Mouse (Mus musculus): Measurements from ENCODE around the gene Icam1.
"Not testable (repeated sequence)": the region's sequence is repeated elsewhere in the genome, so short reads cannot be mapped to it uniquely, and the experiment has no call there.

Icam1 gene

DNA sequence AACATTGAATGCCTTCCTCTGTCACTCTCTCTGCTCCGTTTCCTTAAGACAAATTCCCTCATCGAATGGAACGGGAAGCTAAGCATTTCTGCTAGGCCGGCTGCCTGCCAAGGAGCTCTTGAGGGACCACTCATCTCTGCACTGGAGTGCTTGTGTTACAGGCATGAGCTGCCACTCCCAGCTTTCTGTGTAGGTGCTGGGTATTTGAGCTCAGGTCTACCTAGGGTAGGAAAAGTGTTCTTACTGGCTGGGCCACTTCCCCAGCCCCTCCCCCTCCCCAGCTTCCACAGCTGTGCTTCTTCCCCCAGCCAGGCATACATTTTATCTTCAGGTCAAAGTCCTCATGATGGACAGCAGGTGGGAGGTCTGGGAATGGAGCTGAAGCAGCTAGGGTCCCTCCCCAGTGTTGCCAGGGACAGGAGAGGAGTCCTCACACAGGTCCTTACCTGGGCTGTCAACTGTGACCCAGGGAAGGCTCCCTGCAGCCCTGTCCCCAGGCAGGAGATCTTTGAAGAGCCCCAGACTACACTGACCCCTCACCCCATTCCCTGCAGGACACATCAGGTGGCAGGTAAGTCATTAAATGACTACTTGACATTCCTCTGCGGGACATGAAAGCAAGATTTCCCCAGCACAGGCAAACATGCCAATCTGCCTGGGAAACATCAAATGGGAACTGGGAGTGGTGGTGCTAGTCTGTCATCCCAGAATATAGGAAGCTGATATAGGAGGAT lies 22.5 kb upstream of the Icam1 start:
- no peak for DNase-seq

DNA sequence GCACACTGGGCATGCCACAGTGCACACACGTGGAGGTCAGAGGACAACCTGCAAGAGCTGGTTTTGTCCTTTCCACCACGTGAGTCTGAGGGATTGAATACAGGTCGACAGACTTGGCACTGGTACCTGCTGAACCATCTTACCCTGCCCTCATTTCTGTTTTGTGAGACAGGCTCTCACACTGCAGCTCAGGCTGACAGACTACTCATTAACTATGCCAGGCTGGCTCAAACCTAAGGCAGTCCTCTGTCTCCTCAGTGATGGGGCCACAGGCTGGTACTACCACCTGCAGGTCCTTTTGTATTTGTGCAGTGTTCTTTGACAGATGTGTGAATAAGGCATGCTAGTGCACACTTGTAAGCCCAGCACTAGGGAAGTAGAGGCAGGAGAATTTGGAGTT lies 20.7 kb upstream of the Icam1 start:
- no peak for DNase-seq

DNA sequence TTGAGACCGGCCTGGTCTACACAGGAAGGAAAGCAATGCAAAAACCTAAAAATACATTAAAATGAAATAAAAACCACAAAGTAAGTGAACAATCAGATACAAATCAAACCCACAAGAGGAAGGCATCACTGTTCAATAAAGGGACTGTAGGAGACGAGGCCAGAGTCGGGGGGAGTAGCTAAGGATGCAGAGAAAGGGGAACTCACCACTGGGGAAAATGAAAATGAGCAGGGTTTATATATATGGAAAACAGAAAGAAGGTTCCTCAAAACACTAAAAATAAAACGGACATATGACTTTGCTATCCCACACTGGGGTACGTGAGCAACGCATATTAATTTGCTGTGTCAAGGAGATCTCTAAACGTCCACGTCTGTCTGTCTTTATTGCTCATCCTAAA lies 18.7 kb upstream of the Icam1 start:
- DNase-seq: no peak

DNA sequence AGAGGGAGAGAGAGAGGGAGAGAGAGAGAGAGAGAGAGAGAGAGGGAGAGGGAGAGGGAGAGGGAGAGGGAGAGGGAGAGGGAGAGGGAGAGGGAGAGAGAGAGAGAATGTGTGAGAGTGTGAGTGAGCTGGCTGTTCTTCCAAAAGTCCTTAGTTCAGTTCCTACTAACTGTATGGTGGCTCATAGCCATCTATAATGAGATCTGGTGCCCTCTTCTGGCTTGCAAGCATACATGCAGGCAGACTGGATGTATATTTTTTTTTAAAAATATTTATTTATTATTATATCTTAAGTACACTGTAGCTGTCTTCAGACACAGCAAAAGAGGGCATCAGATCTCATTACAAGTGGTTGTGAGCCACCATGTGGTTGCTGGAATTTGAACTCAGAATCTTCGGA lies 17.4 kb upstream of the Icam1 start:
- DNase-seq: not testable (repeated sequence)

DNA sequence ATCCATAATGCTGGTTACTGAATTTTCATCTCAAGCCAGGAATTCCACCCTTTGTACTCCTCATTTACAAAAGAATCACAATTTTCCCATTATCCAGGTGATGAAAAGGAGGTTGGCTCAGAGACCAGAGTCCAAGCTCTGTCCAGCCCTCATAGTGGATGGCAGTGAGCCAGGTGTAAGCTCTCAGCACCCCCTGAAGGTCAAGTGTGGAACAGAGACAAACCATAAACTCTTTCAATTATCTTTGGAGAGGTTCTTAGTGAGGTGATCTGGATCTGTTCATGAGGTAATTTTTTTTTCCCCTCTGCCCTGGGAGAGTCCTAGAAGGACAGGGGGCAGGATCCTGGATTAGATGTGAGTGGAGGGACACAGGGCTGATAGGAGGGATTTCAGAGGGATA lies 15.0 kb upstream of the Icam1 start:
- DNase-seq: peak; percentile 80

DNA sequence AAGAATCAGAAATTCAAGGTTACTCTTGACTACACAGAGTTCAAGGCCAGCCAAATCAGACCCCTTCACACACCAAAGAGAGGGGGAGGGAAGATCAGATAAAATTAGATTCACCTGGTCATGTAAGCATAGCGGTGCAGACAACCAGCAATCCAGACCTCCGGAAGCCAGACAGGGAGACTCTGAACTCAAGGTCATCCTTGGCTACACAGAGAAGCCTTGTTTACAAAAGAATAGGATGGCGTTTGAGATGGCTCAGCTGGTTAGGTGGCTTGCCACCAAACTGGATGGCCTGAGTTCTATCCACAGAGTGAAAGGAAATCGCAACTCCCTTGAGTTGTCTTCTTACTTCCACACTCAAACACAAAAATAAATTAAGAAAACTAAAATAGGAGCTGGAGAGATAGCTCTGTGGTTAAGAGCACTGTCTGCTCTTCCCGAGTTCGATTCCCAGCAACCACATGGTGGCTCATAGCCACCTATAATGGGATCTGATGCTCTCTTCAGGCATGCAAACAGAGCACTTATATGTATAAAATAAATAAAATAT lies 14.1 kb upstream of the Icam1 start:
- peak; percentile 87 for DNase-seq

DNA sequence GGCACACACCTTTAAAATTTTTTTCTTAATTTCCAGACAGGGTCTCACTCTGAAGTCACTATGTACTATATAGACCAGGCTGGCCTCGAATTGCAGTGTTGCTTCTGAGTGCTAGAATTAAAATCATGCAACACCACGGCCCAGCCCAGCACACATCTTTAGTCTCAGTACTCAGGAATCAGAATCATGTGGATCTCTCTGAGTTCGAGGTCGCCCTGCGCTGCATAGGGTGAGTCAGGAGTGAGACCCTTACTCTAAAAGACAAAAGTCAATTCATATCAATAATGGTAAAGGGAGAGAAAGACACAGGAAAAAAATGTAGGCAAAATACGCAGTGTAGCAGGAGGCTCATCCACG lies 13.5 kb upstream of the Icam1 start:
- DNase-seq: no peak

DNA sequence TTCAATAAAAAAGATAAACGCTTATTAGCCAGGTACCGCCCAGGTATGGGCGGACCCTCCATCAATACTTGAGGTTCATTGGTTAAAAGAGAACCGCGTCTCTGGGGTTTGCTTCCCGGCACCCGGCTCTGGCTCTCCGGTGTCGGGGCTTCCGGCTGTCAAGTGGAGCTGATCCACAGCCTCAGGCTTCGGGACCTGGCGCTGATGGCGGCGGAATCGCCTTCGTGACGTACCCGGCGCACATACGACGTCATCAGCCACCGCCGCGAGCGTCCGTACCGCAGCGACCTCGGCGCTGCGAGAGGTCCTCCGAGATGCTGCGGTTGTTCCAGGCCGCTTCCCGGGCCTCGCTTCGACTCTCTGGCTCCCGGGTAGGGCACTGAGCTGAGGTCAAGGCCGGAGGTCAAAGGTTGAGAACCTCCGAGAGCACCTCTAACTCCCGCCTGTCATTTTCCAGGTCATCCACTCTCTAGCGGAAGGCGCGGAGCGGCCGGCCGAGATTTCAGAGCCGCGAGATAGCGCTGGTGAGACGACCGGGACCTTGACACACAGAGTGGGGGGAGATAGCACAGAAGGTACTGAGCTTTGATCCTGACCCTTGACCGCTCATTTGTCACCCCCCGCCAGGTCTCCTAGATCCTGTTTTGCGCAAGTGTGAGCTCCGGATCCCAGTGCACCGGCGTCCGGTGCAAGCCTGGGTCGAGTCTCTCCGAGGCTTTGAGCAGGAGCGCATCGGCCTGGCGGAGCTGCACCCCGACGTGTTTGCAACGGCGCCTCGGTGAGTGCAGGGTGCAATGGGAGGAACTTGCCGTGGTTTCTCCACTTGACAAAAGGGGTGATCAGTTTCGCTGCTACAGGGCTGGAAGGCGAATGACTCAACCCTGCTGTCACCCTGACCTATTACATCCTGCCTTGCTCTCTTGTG lies 12.9 kb upstream of the Icam1 start, which contains the start of gene Mrpl4:
Gene Mrpl4, plus strand, starts transcription at position 112 of the 925 bp plus-strand sequence.
- DNase-seq: peak; percentile 98

DNA sequence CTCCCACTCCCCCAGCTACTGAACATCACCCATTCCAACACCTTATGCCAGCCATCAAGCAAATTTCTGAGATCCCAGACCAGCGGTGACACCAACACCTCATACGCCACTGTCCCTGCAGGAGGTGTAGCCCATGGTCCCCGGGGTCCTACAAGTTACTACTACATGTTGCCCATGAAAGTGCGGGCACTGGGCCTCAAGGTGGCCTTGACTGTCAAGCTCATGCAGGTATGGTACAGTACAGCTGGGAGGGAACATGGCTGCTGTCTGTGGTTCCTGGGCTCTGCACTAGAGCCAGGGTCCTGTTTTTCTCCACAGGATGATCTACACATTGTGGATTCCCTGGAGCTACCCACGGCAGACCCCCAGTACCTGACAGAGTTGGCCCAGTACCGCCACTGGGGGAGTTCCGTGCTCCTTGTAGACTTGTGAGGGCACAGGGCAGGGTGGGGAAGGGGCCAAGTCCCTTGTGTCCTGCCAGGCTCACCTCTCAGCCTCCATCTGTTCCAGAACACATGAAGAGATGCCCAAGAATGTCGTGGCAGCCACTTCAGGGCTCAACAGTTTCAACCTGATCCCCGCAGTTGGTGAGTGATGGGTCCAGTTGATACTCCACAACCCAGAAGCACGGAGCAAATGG lies 8.4 kb upstream of the Icam1 start:
- DNase-seq: peak; percentile 91

DNA sequence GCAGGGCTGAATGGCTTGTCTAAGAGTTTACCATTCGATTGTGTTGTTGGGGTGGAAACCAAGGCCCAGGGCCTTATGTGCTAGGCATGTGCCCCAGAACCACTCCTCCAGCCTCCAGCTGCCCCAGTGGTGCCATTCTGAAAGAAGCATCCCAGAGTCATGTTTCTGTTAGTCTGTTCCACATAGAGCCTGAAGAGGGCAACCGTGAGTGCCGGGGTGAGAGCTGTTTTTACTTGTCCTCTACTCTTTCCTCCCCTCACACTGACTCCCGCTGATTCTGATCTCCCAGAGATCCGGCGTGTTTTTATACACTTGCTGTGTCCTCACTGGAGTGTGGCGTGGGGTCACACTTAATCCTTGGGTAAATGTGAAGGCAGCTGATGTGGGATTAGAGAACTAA lies 7.8 kb upstream of the Icam1 start:
- no peak for DNase-seq

DNA sequence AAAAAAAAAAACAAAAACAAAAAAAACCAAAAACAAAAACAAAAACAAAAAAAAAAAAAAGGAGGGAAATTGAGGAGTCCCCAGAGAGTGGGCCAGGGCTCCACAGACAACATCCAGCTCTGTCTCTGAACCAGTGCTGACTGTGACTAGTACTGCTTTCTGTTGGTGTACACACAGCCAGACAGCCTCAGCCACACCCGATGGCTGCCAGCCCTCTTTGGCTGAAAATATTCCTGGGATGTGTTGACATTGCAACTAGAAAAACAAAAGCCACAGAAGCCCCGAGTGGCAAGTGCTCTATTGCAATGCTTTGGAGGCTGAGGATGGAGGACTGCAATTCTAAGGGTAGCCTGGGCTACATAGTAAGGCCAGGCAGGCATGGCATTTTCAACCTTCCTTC lies 5.4 kb upstream of the Icam1 start:
- peak; percentile 96 for DNase-seq

DNA sequence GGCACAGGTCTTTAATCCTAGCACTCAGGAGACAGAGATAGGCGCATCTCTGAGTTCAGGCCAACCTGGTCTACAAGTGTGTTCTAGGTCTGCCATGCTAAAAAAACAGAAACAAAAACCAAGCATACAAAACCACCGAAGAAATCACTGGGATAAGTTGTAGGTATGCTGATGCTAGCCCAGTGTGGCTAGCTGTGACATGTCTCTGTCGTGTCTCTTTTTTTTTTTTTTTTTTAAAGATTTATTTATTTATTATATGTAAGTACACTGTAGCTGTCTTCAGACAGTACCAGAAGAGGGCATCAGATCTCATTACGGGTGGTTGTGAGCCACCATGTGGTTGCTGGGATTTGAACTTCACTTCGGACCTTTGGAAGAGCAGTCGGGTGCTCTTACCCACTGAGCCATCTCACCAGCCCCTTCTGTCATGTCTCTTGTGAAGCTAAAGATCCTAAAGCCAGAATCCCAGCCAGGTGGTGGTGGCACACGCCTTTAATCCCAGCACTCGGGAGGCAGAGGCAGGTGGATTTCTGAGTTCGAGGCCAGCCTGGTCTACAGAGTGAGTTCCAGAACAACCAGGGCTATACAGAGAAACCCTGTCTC lies 4.7 kb upstream of the Icam1 start:
- DNase-seq: not testable (repeated sequence)

DNA sequence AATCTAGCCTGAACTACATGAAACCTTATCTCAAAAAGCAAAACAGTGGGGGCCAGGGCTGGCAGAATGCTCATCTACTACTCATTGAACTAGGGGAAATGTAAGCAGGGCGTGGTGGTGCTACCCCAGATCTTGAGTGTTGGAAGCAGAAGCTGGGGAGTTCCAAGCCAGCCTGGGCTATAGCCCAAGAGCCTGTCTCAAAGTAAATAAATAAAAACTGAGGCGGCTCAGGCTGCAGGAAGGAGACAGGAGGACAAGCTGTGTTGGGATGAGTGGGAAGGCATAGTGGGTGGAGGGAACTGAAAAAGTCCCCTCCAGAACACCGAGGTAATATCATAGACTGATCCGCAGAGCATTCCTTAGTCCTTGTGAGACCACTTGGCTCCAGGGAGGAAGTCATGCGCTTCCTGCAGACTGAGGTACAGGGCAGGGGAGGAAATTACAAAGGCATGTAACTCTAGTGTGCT lies 3.9 kb upstream of the Icam1 start:
- peak; percentile 98 for DNase-seq

DNA sequence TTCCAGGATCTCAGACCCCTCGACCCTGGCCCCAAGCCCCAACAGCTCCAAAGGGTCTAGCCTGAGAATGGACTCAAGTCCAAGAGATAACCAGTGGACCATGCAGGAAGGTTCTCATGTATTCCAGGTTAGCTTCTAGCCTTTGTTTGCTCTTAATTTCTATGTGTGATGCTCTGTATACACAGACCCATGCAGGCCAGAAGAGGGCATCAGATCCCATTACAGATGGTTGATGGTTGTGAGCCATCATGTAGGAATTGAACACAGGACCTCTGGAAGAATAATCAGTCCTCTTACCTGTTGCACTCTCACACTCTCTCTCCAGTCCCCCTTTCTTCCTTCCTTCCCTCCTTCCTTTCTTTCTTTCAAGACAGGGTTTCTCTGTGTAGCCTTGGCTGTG lies 3.4 kb upstream of the Icam1 start:
- no peak for DNase-seq

DNA sequence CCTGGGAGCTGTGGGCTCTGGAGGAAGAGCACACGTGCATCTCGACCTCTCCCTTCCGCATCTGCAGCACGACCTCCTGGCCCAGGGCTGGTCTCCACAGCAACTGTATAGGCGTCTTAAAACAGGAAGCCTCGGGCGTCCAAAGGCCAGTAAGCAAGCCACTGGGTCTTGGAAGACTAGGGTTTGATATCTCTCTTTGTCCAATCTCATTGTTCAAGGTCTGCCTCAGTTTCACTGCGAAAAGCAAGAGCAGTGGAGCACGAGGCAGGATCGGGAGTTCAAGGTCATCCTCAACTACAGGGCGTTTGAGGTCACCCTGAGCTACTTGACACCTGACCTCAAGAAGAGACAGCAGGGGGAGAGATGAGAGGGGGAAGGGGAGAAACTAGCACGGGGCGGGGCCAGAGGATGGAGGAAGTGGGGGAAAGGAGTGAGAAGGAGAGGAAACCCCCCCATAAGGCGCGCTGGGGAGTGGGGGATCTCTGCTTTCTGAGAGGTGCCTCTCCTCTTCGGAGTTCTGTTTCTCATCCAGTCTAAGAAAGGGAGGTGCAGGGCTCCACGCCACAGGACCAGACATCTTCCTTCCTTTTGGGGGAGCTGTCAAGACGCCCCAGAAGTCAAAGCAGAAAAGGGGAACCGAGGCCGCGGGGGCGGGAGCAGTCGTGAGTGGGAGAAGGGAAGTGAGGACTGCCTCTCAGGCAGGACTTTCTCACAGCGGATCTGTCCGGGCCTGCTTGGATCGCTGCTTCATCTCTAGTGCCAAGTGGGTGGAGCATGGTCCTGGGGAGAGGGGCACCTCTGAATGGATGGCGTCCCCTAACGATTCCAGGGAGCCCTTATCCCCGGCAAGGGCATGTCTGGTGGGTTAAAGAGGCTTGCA lies 854 bp upstream of the Icam1 start:
- DNase-seq: peak; percentile 99

DNA sequence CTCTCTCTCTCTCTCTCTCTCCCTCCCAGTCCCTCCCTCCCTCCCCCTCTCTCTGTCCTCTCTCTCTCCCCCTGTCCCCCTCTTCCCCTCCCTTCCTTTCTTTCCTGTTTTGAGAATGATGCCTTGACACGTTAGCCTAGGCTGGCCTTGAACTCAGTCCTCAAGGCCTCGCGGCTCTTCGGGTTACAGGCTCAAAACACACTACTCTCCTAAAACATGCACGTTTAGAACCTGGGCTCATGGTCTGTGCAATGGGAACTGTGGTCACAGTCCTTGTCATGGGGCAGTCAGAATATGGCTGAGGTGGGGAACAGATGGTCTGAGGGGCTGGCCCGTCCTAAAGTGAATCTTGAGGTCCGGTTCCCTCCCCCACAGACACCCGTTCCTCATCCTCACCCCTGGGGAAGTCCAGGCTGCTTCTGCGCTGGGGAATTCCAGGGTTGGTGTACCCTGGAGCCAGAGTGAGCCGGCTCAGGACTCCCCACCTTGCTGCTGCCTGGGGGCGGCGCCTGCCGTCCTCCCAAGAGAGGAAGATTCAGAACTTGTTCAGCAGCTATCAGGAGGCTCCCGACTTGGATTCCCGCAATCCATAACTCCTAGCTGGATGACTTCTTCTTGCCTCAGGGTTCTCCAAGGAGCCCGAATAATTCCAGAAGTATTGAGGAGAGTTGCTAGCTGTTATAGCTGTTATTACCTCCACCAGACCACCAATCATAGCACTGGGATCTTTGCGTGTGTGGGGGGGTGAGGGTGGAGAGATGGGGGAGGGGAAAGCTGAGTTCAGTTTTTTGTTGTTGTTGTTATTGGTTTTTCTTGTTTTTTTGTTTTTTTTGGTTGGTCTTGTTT lies 769 bp downstream of the Icam1 start:
- DNase-seq: peak; percentile 95

DNA sequence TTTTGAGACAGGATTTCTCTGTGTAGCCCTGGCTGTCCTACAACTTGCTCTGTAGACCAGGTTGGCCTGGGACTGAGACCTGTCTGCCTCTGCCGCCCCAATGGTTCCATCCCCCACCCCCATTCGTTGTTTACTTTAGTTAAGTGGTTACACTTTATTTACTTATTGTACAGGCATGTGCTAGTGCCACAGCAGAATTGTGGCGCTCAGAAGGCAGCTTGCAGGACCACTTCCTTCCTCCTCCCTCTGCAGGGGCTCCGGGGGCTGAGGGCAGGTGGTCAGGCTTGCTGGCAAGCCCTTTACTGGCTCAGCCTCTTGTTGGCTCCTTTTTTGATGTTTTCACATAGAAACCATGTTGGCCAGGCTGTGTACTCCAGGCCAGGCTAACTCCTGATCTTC lies 1.4 kb downstream of the Icam1 start:
- no peak for DNase-seq

DNA sequence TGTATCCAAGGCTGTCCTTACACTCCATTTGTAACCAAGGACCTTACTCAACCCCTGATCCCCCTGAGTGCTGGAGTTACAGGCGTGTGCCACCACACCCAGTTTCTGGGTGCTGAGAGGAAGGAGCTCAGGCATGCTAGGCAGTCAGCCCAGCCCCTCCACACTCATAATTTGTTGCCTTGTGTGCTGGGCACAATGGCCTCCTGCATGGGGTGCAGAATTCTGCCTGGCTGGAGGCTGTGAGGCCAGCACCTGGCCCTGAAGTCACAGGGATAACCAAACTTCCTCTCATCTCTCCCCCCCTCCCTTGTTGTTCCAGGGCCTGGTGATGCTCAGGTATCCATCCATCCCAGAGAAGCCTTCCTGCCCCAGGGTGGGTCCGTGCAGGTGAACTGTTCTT lies 2.8 kb downstream of the Icam1 start:
- DNase-seq: peak; percentile 92

DNA sequence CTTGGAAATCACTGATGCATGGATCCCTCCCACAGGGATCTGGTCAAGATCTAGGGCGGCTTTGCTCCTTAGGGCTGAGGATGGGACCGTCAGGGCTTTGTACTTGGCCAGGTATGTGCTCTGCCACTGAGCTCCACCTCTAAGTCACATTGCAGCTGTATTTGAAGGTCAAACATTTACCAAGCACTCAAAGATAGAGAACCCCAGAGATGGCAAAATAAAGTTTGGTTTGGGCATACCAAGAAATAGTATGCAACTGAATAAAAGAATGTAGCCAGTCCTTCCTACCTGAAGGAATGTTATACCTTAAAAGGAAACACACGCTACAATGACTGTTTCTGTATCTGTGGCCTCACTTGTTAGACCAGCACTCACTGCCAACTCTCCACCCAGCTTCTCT lies 5.6 kb downstream of the Icam1 start:
- no peak for DNase-seq

DNA sequence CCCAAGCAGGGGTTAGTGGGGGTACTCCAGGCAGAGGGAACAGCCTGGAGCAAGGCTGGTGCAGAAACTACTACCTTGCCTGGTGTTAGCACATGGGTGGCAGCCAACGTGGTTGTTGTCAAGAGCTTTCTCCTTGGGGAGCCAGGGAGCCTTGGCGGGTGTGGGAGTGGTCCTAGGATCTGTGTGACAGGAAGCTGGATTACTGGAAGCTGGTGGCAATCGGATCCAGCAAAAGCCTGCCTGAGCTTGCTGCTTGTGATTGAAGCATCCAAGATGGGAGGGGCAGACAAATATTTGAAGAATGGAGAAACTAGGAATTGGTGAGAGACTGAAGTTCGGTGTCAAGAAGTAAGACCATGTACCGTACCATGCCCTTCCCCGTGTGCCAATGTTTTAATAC lies 6.5 kb downstream of the Icam1 start:
- DNase-seq: no peak

DNA sequence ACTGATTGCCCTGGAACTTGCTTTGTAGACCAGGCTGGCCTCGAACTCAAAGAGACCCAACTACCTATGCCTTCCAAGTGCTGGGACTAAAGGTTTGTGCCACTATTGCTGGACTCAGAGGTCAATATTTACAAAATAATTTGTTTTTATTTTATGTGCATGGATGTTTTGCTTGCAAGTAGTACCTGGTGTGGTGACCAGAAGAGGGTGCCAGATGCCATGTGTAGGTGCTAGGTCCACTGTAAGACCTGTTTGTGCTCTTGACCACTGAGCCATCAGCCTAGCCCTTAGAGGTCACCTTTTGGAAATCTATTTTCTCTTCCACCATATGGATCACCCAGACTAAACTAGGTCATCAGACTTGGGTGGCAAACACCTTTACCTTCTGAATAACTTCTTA lies 6.9 kb downstream of the Icam1 start:
- DNase-seq: no peak

Data from heart, adult 11 months (tissue).